Mouse (Mus musculus) hindbrain, postnatal 0 days (tissue): ENCODE results near the gene Csrnp2. TPM values are rescaled to one million over a fixed set of nuclear protein-coding genes. Genes with fewer than 3 reads are reported as not detected.
A peak's percentile ranks its signal among the peaks of the same experiment; 100 is the strongest.

Experiments
- ATAC-seq: fragments of 200-750 bp; cut with Nextera tagmentation; 2 replicates; pipeline ENCODE4 v1.8.0; 2017; ENCODE audit warnings: mild to moderate bottlenecking, moderate TSS enrichment, moderate library complexity
- DNase-seq: peaks from one replicate; pipeline ENCODE4 v3.0.0-alpha.2; 2015; ENCODE audit warnings: low spot score
- H3K27ac ChIP-seq: fragments of 300-500 bp; sonication (generic); 2 replicates; pipeline ENCODE4 v1.5.1; 2014; ENCODE audit warnings: mild to moderate bottlenecking
- H3K27me3 ChIP-seq: fragments of 300-500 bp; sonication (generic); 2 replicates; pipeline ENCODE4 v1.6.1; 2014; ENCODE audit warnings: low read length, mixed read lengths; ENCODE audit not compliant: insufficient read depth
- H3K36me3 ChIP-seq: fragments of 300-500 bp; sonication (generic); 2 replicates; pipeline ENCODE4 v1.6.1; 2014; ENCODE audit warnings: low read length, mixed read lengths; ENCODE audit not compliant: insufficient read depth
- H3K4me1 ChIP-seq: fragments of 300-500 bp; sonication (generic); 2 replicates; pipeline ENCODE4 v1.6.1; 2014; ENCODE audit warnings: antibody characterized with exemption, low read length, mixed read lengths; ENCODE audit not compliant: insufficient read depth
- H3K4me2 ChIP-seq: fragments of 300-500 bp; sonication (generic); 2 replicates; pipeline ENCODE4 v1.6.1; 2014; ENCODE audit warnings: low read depth, mild to moderate bottlenecking, low read length, moderate library complexity, mixed read lengths
- H3K4me3 ChIP-seq: fragments of 300-500 bp; sonication (generic); 2 replicates; pipeline ENCODE4 v1.5.1; 2014; ENCODE audit warnings: low read length
- H3K9ac ChIP-seq: fragments of 300-500 bp; sonication (generic); replicated peaks from 2 replicates; pipeline ENCODE4 v1.6.1; 2014; ENCODE audit warnings: mild to moderate bottlenecking, low read length, moderate library complexity, mixed read lengths
- H3K9me3 ChIP-seq: fragments of 300-500 bp; sonication (generic); 2 replicates; pipeline ENCODE4 v1.6.1; 2016; ENCODE audit warnings: low read length, mixed read lengths
- CTCF ChIP-seq: IDR thresholded peaks from 2 replicates; pipeline ENCODE4 v1.5.1; 2016; ENCODE audit warnings: antibody characterized with exemption, control low read depth, low read depth
- WGBS: fragments of 180-500 bp; shearing (Covaris S2); extraction: QIAGEN DNeasy Blood & Tissue Kit; methylation state at CpG from one replicate; pipeline ENCODE4 v1.1.7; 2014; 5-methylcytosine and 5-hydroxymethylcytosine counted together
- polyA plus RNA-seq: library from polyadenylated mRNA; unstranded; fragments of >200 nt; fragmentation: Nextera tagmentation; extraction: Ambion mirVana; gene quantifications from 2 replicates; pipeline ENCODE4 v1.2.1, GENCODE M21; 2015
- total RNA-seq: library from RNA; depleted of rRNA; stranded (reverse); fragments of >200 nt; gene quantifications from 2 replicates; pipeline ENCODE4 v1.2.3, GENCODE M21; 2014

Gene Csrnp2
- total and polyA plus RNA-seq, 2 experiments from 2014 or later, result 29.9 to 53.9 TPM

- no peak for DNase-seq
- Histone ChIP-seq H3K4me1 (no peaks in the 10 kb centered on the region), H3K9ac (no peak overlapping the region), H3K9me3 (no peaks in the 10 kb centered on the region), H3K36me3 (peaks cover 87% of the 10 kb centered on the region), H3K27me3 (no peaks in the 10 kb centered on the region), H3K4me3 (no peak overlapping the region), H3K27ac (no peak overlapping the region), H3K4me2 (no peak overlapping the region)
- ATAC-seq, result no peak
- WGBS, result 81% methylated on average over 4 of the region's 4 CpGs
- TF ChIP-seq CTCF, result no peak
Observed at GRCm38 (mm10) chr15:100478925-100479324, 16.4 kb downstream of the Csrnp2 start.

- no peak overlapping the region for H3K4me3 ChIP-seq
- no peaks in the 10 kb centered on the region for H3K9me3 ChIP-seq
- TF ChIP-seq CTCF, result no peak
- H3K36me3 ChIP-seq, result peaks cover 87% of the 10 kb centered on the region
- H3K4me1 ChIP-seq, result no peaks in the 10 kb centered on the region
- H3K4me2 ChIP-seq, result no peak overlapping the region
- WGBS, result 83% methylated on average over 10 of the region's 10 CpGs
- ATAC-seq (no peak), DNase-seq (no peak)
- H3K27me3 ChIP-seq, result no peaks in the 10 kb centered on the region
- no peak overlapping the region for H3K9ac ChIP-seq
- no peak overlapping the region for H3K27ac ChIP-seq
Observed at GRCm38 (mm10) chr15:100478351-100478750, 16.9 kb downstream of the Csrnp2 start.

GRCm38 (mm10) chr15:100473926-100474503 is 21.3 kb downstream of the Csrnp2 start:
- TF ChIP-seq CTCF, result no peak
- DNase-seq (no peak), ATAC-seq (no peak)
- peaks cover 8% of the 10 kb centered on the region for H3K4me1 ChIP-seq
- H3K27ac ChIP-seq, result no peak overlapping the region
- H3K9ac ChIP-seq, result no peak overlapping the region
- 78% methylated on average over 7 of the region's 7 CpGs for WGBS
- H3K4me3 ChIP-seq, result no peak overlapping the region
- H3K27me3 ChIP-seq, result no peaks in the 10 kb centered on the region
- H3K4me2 ChIP-seq, result no peak overlapping the region
- H3K36me3 ChIP-seq, result peaks cover 54% of the 10 kb centered on the region
- H3K9me3 ChIP-seq, result no peaks in the 10 kb centered on the region

- Histone ChIP-seq H3K4me2 (peak overlapping the region; percentile 96), H3K9me3 (no peaks in the 10 kb centered on the region), H3K4me3 (peak overlapping the region; percentile 88), H3K27ac (no peak overlapping the region), H3K27me3 (no peaks in the 10 kb centered on the region), H3K4me1 (peaks cover 8% of the 10 kb centered on the region), H3K9ac (peak overlapping the region; percentile 84; the same call in 1 of the 2 replicates), H3K36me3 (peaks cover 17% of the 10 kb centered on the region)
- ATAC-seq (no peak), DNase-seq (no peak)
- 60% methylated on average over 10 of the region's 10 CpGs for WGBS
- no peak for TF ChIP-seq CTCF
Observed at GRCm38 (mm10) chr15:100470037-100470436, 25.3 kb downstream of the Csrnp2 start.

GRCm38 (mm10) chr15:100469189-100469545 is 26.1 kb downstream of the Csrnp2 start:
- no peak for DNase-seq
- H3K4me2 ChIP-seq, result peak overlapping the region; percentile 96
- ATAC-seq, result peak; percentile 67

GRCm38 (mm10) chr15:100468295-100469188 is 26.7 kb downstream of the Csrnp2 start, which contains the start of gene Letmd1:
Letmd1 (plus strand) TSS chr15:100469023.
- TF ChIP-seq CTCF, result peak; percentile 52
- Histone ChIP-seq H3K9ac (peak within 1 kb of the TSS; percentile 84), H3K36me3 (peaks cover 4% of the 10 kb centered on the region; the same call in 1 of the 2 replicates), H3K27ac (peak within 1 kb of the TSS; percentile 88), H3K9me3 (no peaks in the 10 kb centered on the region), H3K27me3 (no peaks in the 10 kb centered on the region), H3K4me3 (peak within 1 kb of the TSS; percentile 88), H3K4me2 (peak within 1 kb of the TSS; percentile 96), H3K4me1 (peaks cover 8% of the 10 kb centered on the region)
- 2% methylated on average over 74 of the region's 84 CpGs for WGBS
- ATAC-seq (peak; percentile 95), DNase-seq (peak; percentile 97)

More at GRCm38 (mm10) chr15:100469189-100469545, 26.1 kb downstream of the Csrnp2 start:
- no peaks in the 10 kb centered on the region for H3K9me3 ChIP-seq
- H3K36me3 ChIP-seq, result peaks cover 10% of the 10 kb centered on the region; the same call in 1 of the 2 replicates
- WGBS, result 0% methylated on average over 15 of the region's 19 CpGs
- no peaks in the 10 kb centered on the region for H3K27me3 ChIP-seq
- peaks cover 8% of the 10 kb centered on the region for H3K4me1 ChIP-seq
- H3K4me3 ChIP-seq, result peak overlapping the region; percentile 88
- peak overlapping the region; percentile 84 for H3K9ac ChIP-seq
- peak overlapping the region; percentile 88 for H3K27ac ChIP-seq
- TF ChIP-seq CTCF, result no peak
